Mouse (Mus musculus) embryo, embryonic 11.5 days (tissue): ENCODE results near the gene Ppp2r1b.
"Not testable (repeated sequence)": the region's sequence is repeated elsewhere in the genome, so short reads cannot be mapped to it uniquely, and the experiment has no call there.

ENCODE experiments used
- DNase-seq: peaks from one replicate; pipeline ENCODE4 v3.0.0-alpha.2; 2012; ENCODE audit warnings: low read depth, low spot score

Gene Ppp2r1b

DNA sequence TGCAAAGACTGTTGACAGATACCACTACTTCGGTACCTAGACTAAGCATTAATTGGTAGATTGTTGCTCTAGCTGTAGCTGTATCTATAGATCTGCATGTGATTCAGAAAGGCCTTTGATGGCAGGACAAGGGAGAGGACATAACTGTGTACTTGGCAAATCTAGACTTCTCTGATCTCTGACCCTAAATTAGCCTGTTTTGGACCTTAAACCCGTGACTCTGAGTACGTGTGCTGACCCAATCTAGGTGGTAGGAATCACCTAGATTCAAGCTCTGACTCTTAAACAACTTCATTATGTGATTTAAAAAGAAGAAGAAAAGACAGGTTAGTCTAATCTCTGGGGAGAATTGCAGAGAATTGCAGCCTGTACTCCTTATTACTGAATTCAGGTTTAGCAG, at the start of gene Ppp2r1b:
Gene Ppp2r1b (plus strand): TSS at position 221 of the 400 bp plus-strand sequence.
- DNase-seq: no peak

GRCm38 (mm10) chr9:50796776-50797175, 48.3 kb upstream of the Ppp2r1b start:
- DNase-seq: no peak

GRCm38 (mm10) chr9:50797641-50798040, 47.5 kb upstream of the Ppp2r1b start:
- no peak for DNase-seq

DNA sequence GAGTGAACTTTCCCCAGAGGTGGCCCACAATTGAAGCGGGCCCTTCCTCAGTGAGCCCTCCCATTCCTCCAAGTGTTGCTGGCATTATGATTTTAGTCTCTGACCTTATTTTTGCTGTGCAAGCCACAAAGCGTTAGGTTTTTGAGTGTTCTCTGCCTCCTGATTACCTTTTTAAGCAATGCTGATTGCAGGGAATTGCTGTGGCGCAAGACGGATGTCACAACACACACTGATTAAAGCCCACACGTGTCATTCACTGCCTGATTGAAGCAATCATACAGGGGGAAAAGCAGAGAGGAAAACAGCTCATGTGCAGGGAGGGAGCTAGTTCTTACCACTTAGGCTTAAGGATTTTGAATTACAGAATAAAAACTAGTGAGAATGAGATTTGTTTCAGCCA, 46.7 kb upstream of the Ppp2r1b start:
- no peak for DNase-seq

DNA sequence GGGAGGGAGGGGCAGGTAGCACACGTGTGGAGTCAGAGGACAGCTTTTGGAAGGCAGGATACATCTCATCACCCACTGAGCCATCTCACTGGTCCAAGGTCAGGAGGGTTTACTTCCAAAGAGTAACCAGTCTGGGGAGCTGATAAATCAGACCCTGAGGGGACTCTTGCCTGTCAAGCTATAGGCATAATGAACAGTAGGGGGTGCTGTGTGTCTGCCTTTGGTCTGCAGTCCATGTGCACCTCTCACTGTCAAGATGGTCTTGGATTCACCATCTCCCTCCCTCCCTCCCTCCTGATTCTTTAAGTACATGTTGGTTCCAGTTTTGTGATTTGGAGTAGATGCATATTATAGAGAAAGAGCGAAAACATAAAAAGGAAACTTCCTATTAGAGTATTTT, 44.1 kb upstream of the Ppp2r1b start:
- DNase-seq: peak; percentile 38

DNA sequence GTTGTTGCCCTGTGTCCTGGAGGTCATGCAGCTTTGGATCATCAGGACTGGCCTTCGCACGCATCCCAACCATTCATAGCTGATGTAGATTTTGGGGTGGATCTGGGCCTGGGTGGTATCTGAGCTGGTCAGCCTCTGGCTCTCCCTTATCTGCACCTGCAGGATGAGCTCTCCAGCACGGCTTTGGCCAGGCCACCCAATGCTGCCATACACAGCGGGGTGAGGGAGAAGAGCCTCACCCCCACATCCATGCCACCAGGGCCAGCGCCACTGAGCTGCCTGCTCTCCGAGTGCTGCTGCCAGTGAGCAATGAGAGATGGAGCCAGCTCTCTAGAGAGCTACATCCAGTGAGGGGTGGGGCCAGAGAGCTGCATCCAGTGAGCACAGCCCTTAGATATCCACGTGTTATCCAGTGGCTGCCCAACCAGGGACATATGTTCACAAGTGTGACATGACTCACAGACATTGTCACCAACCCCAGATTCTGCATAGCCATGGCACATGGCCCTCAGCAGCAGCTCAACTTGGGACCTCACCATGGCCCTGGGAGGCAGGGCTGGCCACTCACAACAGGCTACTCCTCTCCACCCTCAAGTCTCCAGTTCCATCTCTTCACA, 41.9 kb upstream of the Ppp2r1b start:
- no peak for DNase-seq

DNA sequence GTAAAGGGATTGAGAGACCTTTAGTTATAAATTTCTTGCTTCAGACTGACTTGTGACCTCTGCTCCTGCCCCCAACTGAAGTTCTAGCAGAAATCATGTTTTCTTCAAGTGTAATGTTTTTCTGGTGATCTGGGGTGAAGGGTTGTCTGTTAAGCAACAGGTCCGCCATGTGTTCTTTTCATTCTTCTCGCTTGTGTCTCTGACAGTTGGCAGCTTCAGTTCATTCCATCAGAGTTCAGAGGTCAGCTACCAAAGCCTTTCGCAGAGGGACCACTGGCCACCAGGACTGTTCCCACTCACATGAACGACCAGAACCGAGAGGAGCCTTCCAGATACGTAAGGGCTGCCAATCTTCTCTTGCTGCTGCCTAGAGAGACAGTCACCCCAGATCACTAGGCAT, 36.6 kb upstream of the Ppp2r1b start:
- no peak for DNase-seq

DNA sequence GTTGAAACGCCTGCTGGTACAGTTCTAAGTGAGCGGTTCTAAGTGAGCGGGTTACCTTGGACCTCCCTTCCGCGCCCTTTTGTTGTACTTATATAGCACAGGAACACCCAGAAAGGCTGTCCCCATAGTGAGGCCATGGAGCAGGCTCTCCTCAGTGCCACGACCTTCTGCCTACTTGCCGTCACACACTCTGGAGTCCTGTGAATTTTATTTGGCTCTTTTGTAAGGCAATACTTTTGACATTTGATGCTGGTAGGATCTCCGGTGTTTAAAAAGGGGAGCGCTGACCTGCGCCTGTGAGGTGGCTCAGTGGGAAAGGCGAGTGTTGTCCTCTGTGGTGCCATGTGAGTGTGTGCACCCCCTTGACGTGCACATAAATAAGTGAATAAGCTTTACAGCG, 36.0 kb upstream of the Ppp2r1b start:
- no peak for DNase-seq

- DNase-seq: no peak
Observed at GRCm38 (mm10) chr9:50811187-50811586, 33.9 kb upstream of the Ppp2r1b start.

DNA sequence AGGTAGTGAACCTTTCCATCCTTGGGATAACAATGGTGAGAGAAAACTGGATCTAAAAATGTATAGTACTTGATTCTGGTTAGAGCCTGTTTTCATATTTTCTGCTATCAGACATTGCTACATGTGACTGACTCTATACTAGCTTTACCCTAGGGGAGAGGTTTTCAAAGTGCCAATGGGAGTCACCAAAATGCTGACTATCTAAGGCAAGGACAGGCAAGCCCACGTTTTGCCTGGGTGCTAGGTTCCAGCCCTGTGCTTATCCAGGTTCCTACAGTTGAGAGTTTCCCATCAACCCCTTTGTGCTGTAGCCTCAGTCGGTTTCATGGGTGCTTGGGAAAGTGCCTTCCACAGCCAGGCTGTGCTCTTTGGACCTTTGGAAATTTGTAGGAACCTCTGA, 33.4 kb upstream of the Ppp2r1b start:
- DNase-seq: no peak

DNA sequence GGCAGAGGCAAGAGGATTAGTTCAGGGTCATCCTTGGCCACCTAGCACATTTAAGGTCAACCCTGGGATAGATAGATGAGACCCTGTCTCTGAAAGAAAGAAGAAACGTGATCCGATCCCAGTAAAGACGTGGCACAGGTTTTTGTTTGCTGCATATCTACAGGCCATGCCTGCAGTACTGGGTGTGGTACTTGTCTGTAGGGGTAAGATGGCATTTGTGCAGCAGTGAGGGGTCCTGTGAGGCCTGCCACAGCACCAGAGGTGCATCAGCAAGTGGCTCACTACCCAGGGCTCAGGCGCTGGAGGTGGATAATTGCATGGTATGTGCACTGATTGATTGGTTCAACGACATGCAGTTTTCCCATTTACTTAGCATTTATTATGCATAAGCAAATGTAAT, 31.3 kb upstream of the Ppp2r1b start:
- no peak for DNase-seq

GRCm38 (mm10) chr9:50815666-50816065, 29.4 kb upstream of the Ppp2r1b start:
- DNase-seq: no peak

DNA sequence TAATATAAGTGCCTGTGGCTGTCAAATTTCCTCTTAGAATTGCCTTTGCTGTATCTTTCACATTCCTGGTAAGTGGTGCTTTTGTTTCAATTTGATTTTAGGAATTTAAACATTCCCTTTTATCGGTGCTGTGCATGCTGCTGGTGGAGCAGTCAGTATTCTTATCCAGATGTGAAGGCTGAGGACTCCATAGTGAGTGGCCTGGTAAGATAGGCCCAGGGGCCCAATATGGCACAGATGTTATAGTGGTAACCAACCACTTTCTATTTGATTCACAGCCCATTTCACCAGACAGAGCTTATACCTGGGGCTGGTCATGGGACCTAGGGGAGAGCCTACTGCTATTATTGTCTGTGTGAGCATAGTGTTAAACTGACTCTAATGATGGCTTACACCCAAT, 28.6 kb upstream of the Ppp2r1b start:
- DNase-seq: no peak

DNA sequence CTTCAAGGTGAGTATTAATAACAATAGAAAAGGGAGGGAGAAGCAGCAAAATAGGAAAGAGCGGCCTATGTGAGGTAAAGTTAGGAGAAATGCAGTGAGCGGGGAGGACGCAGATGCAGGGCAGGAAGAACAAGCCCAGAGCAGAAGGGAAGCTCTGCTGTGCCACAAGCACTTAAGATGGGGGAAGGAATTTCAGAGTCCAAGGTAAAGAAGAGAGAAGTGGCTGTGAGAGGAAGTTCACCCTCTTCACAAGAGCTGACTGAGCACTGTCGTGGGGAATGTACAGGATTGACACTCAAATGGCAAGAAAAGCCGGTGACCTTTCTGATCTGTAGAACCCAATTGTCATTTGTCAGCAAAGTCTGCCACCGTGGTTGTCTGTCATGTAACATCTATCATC, 27.1 kb upstream of the Ppp2r1b start:
- no peak for DNase-seq

DNA sequence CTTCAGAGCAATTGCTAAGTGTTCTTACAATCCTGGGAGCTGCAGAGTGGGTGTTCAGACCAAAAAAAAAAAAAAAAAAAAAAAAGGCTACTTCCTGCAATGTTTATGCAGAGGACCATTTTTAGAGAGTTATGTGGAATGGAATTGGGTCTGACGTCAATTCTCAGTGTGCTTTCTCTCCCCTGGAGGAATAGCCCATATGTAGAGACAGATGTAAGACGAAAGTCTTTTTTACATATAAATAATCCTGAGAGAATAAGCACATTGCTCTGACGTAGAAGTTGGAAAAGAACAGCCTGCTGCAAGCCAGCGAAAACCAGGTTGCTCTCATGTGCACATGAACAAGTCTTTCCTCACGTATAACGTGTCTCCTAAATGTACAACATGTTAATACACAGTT, 25.4 kb upstream of the Ppp2r1b start:
- no peak for DNase-seq

GRCm38 (mm10) chr9:50821651-50822050, 23.4 kb upstream of the Ppp2r1b start:
- no peak for DNase-seq

- no peak for DNase-seq
Observed at GRCm38 (mm10) chr9:50822216-50822615, 22.9 kb upstream of the Ppp2r1b start.

DNA sequence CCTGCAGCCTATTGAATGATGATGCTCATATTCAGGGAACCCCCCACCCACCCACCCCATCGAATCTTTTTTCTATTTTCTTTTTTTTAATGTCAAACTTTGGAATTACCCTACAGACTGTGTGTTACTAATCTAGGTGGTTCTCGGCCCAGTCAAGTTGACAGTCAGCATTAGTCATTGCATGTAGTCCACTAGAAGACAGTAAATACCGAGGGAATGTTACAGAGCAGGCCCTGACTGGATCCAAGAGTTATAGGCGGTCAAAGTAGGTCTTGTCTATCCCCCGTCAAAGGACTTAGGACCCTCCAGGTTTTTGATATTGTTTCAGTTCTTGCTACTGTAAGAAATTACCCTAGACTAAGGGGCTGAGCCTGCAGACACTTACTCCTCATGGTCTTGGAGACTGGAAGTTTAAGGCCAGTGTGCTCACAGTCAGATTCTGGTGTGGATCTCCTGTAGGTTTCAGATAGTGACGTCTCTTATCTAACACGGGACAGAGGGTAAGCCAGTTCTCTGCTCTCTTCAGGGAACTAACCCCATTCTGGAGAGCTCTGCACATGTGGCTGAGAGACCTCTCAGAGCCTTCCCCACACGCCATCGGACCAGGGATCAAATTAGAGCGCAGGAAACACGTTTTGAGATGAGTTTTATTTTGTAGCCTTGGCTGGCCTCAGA, 21.2 kb upstream of the Ppp2r1b start:
- DNase-seq: no peak

DNA sequence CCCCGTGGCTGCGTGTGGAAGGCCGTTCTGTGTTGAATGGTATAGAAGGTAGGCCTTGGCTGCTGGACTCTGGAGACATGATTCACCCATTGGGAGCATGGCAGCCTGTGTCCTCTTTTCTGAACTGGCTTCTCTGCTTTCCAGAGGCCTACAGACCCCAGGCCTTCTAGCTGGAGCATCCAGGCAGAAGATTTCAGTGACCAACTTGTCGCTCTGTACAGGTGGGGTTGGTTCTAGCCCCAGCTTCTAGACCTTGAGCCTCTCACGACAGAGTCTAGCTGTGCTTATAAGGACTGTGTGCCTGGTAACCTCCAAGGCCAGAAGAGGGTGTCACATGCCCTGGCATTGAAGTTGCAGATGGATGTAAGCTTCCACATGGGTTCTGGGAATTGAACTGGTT, 13.6 kb upstream of the Ppp2r1b start:
- no peak for DNase-seq

GRCm38 (mm10) chr9:50832162-50832561, 12.9 kb upstream of the Ppp2r1b start:
- DNase-seq: no peak

DNA sequence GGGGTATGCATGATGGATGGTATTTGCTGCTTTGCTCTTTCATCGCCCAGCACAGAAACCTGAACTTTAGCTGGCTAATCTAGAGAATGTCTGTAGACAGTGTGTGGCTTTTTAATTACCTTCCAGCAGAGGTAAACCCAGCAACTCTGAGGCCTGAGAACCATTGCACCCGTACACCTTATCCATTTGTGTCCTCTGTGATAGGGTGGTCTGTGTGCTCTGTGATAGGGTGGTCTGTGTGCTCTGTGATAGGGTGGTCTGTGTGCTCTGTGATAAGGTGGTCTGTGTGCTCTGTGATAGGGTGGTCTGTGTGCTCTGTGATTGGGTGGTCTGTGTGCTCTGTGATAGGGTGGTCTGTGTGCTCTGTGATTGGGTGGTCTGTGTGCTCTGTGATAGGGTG, 12.5 kb upstream of the Ppp2r1b start:
- not testable (repeated sequence) for DNase-seq

DNA sequence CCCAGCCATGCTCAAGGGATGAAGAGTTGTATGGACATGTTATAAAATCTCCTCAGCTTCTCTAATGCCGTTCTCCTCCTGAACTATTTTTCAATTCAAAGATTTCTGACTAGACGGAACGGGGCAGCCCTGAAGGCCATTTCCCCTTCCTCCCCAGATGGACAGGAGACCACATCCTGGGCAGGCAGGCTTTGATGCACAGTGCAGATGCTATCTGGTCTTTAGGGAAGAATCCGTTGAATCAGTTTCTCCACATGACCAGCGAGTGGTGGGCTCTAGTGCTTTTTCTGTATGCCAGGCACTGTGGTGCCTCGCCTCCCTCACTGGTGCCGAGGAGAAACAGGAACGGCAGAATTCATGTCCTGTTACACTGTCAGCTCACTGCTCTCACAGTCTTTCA, 11.3 kb upstream of the Ppp2r1b start:
- DNase-seq: no peak

- DNase-seq: no peak
Observed at GRCm38 (mm10) chr9:50835068-50835705, 9.9 kb upstream of the Ppp2r1b start.
